Mouse (Mus musculus): ENCODE measurements around the gene Zfp689. TPM values are rescaled to one million over a fixed set of nuclear protein-coding genes. Genes with fewer than 3 reads are reported as not detected.
"Not testable (repeated sequence)": the region's sequence is repeated elsewhere in the genome, so short reads cannot be mapped to it uniquely, and the experiment has no call there.

Gene Zfp689
- polyA plus RNA-seq, 1 experiment, result 3.2 TPM

DNA sequence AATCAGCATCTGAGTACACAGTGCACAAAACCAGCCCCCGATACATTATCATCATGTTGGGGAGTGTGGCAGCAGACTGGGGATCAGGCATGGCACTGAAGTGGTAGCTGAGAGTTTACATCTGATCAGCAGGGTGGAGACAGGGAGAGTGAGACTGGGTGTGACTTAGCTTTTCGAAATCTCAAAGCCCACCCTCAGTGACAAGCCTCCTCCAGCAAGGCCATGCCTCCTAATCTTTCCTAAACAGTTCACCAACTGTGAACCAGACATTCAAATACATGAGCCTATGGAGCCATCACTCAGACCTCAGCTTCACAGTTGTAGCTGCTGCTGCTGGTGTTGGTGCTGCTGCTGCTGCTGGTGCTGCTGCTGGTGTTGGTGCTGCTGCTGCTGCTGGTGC lies 37.5 kb downstream of the Zfp689 start:
- TF ChIP-seq CTCF (IDR thresholded peaks at IDR 0.05; ENCODE audit: borderline replicate concordance, insufficient read depth, low read length), result no peak
- no peak for TF ChIP-seq POLR2A (IDR thresholded peaks at IDR 0.05; ENCODE audit: low read depth, low read length)
- Histone ChIP-seq H3K4me1 (ENCODE audit: control insufficient read depth, insufficient read depth, low read length) (no peaks in the 10 kb centered on the region), H3K4me3 (ENCODE audit: insufficient read depth, low read length) (no peak overlapping the region), H3K27ac (ENCODE audit: insufficient read depth, low read length) (no peak overlapping the region)

DNA sequence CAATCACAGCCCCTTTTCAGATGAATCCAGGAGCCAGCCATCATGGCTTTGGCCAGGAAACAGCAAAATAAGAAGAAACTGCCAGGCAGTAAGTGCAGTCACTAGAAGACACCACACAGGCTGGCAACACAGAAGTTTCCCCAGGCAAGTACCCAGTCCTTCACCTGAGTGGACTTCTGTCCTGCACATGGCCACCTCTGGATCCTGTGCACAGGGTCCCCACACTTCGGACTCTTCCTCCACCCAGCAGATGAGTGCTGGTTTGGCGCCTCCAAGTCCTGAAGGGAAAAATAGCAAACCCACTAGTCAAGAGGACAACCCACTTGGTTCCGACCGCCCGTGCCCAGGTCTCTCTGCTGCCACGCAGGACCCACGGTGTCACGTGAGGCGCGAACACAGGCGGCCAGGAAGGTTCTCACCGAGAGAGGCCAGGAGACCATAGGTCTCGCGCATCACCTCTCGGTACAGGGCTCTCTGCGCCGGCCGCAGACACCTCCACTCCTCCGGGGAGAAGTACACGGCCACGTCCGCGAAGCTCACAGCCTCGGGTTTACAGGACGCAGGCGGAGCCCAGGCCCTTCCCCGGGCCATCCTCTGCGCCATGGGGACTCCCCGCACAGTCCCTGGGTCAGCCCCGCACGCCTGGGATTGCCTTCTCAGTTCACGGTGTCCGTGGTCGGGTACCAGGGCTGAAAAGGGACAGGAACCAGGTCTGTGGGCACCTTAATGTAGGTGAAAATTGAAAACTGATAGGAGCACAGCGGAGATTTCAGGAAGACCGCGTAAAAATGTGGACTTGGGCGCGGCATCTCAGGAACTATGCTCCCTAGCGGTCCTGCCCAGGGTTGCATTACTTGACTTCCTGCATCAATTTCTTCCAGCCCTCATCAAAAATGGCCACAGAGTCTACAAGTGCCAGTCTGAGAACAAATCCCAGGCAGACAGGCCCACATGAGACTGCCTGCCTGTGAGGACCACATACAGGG lies 42.7 kb downstream of the Zfp689 start, which contains the start of gene Zfp764:
Gene Zfp764 (minus strand): TSS at position 821 of the 986 bp plus-strand sequence.
- not testable (repeated sequence) for H3K27ac ChIP-seq (ENCODE audit: insufficient read depth, low read length); H3K4me1 ChIP-seq (ENCODE audit: control insufficient read depth, insufficient read depth, low read length)
- H3K4me3 ChIP-seq (ENCODE audit: insufficient read depth, low read length), result peak within 1 kb of the TSS; percentile 36
- TF ChIP-seq POLR2A (IDR thresholded peaks at IDR 0.05; ENCODE audit: low read depth, low read length) (peak; percentile 50), CTCF (IDR thresholded peaks at IDR 0.05; ENCODE audit: borderline replicate concordance, insufficient read depth, low read length) (peak; percentile 44; the same call in 1 of the 2 replicates)

GRCm38 (mm10) chr7:127404101-127404500 lies 44.9 kb downstream of the Zfp689 start:
- not testable (repeated sequence) for H3K27ac ChIP-seq (ENCODE audit: insufficient read depth, low read length); H3K4me1 ChIP-seq (ENCODE audit: control insufficient read depth, insufficient read depth, low read length); H3K4me3 ChIP-seq (ENCODE audit: insufficient read depth, low read length)

DNA sequence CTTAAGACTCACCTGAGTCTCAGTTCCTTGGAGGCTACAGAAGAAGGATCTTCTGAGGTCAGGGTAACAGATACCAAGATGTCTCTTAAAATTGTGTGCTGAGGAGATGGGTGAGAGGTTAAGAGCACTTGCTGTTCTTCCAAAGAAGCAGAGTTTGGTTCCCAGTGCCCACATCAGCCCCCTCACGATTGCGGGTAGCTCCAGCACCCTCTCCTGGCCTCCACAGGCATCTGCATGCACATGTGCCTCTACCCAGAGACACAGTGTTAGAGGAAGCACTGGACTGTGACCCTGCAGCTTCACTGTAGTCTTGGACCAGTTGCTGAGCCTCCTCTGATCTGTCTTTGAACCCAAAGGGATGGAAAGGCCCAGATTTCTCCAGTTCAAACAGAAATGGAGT lies 46.0 kb downstream of the Zfp689 start:
- no peaks in the 10 kb centered on the region for H3K4me1 ChIP-seq (ENCODE audit: control insufficient read depth, insufficient read depth, low read length)
- H3K27ac ChIP-seq (ENCODE audit: insufficient read depth, low read length), result no peak overlapping the region
- TF ChIP-seq CTCF (IDR thresholded peaks at IDR 0.05; ENCODE audit: borderline replicate concordance, insufficient read depth, low read length) (no peak), POLR2A (IDR thresholded peaks at IDR 0.05; ENCODE audit: low read depth, low read length) (no peak)
- H3K4me3 ChIP-seq (ENCODE audit: insufficient read depth, low read length), result no peak overlapping the region

GRCm38 (mm10) chr7:127400355-127400754 lies 48.6 kb downstream of the Zfp689 start:
- no peak for TF ChIP-seq POLR2A (IDR thresholded peaks at IDR 0.05; ENCODE audit: low read depth, low read length)
- TF ChIP-seq CTCF (IDR thresholded peaks at IDR 0.05; ENCODE audit: borderline replicate concordance, insufficient read depth, low read length), result no peak
- no peak overlapping the region for H3K4me3 ChIP-seq (ENCODE audit: insufficient read depth, low read length)
- H3K27ac ChIP-seq (ENCODE audit: insufficient read depth, low read length), result no peak overlapping the region
- H3K4me1 ChIP-seq (ENCODE audit: control insufficient read depth, insufficient read depth, low read length), result no peaks in the 10 kb centered on the region

GRCm38 (mm10) chr7:127393944-127394333 lies 55.0 kb downstream of the Zfp689 start:
- TF ChIP-seq POLR2A (IDR thresholded peaks at IDR 0.05; ENCODE audit: low read depth, low read length), result no peak
- TF ChIP-seq CTCF (IDR thresholded peaks at IDR 0.05; ENCODE audit: borderline replicate concordance, insufficient read depth, low read length), result no peak
- Histone ChIP-seq H3K27ac (ENCODE audit: insufficient read depth, low read length) (no peak overlapping the region), H3K4me1 (ENCODE audit: control insufficient read depth, insufficient read depth, low read length) (peaks cover 2% of the 10 kb centered on the region; the same call in 1 of the 2 replicates), H3K4me3 (ENCODE audit: insufficient read depth, low read length) (peak overlapping the region; percentile 18; the same call in 1 of the 2 replicates)

- Histone ChIP-seq H3K4me3 (ENCODE audit: insufficient read depth, low read length) (peak within 1 kb of the TSS; percentile 75), H3K4me1 (ENCODE audit: control insufficient read depth, insufficient read depth, low read length) (peaks cover 5% of the 10 kb centered on the region; the same call in 1 of the 2 replicates), H3K27ac (ENCODE audit: insufficient read depth, low read length) (peak within 1 kb of the TSS; percentile 8; the same call in 1 of the 2 replicates)
- TF ChIP-seq POLR2A (IDR thresholded peaks at IDR 0.05; ENCODE audit: low read depth, low read length) (peak; percentile 86), CTCF (IDR thresholded peaks at IDR 0.05; ENCODE audit: borderline replicate concordance, insufficient read depth, low read length) (no peak)
Observed at GRCm38 (mm10) chr7:127393157-127393943, 55.6 kb downstream of the Zfp689 start, which contains the start of gene E430018J23Rik. E430018J23Rik (minus strand) TSS chr7:127393629.

DNA sequence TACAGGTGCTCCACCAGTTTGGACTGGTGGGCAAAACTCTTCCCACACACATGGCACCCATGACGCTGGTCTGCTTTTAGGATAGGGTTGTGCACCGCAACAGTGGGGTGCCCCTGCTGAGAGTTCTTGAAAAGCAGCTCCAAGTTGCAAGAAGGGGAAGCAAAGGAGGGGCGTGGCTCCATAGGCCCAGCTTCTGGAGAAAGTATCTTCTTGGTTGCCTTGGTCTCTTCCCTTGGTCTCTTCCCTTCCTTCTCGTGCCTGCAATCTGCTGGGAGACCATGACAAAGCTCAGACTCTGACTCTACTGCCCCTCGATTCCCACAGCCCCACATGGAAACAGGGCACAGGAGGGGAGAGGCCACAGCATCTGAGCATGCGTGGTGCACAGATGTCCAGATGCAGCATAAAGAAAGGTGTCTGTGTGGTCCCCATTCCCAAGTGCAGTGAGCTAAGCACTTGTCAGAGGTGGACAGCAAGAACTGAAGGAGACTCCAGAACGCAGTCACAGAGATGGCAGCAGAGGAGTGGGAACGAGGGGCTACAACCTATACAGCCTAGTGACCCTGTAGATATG lies 56.6 kb downstream of the Zfp689 start:
- no peak for TF ChIP-seq POLR2A (IDR thresholded peaks at IDR 0.05; ENCODE audit: low read depth, low read length)
- no peak for TF ChIP-seq CTCF (IDR thresholded peaks at IDR 0.05; ENCODE audit: borderline replicate concordance, insufficient read depth, low read length)
- Histone ChIP-seq H3K27ac (ENCODE audit: insufficient read depth, low read length) (no peak overlapping the region), H3K4me3 (ENCODE audit: insufficient read depth, low read length) (peak overlapping the region; percentile 75; the same call in 1 of the 2 replicates), H3K4me1 (ENCODE audit: control insufficient read depth, insufficient read depth, low read length) (peaks cover 9% of the 10 kb centered on the region)

Other genes with a start within 250 kb of the Zfp689 start
- 37.0 and 37.5 TPM in 2 replicates for gene Tbc1d10b, start 240.7 kb downstream of the Zfp689 start, polyA plus RNA-seq (2011; ENCODE audit: insufficient read length, low read depth, missing spikeins)
- 1.4 and 1.7 TPM in 2 replicates for gene Mylpf, start 240.3 kb downstream of the Zfp689 start, polyA plus RNA-seq (2011; ENCODE audit: insufficient read length, low read depth, missing spikeins)
- gene Zfp553, start 216.1 kb downstream of the Zfp689 start, polyA plus RNA-seq (2011; ENCODE audit: insufficient read length, low read depth, missing spikeins), result 11.0 and 12.4 TPM in 2 replicates
- gene Sept1, start 216.0 kb downstream of the Zfp689 start, polyA plus RNA-seq (2011; ENCODE audit: insufficient read length, low read depth, missing spikeins), result 3.9 and 4.2 TPM in 2 replicates
- 21.3 and 24.3 TPM in 2 replicates for gene Zfp771, start 204.9 kb downstream of the Zfp689 start, polyA plus RNA-seq (2011; ENCODE audit: insufficient read length, low read depth, missing spikeins)
- 29.0 and 30.6 TPM in 2 replicates for gene Dctpp1, start 188.4 kb downstream of the Zfp689 start, polyA plus RNA-seq (2011; ENCODE audit: insufficient read length, low read depth, missing spikeins)
- 25.9 and 29.4 TPM in 2 replicates for gene Sephs2, start 175.1 kb downstream of the Zfp689 start, polyA plus RNA-seq (2011; ENCODE audit: insufficient read length, low read depth, missing spikeins)
- 0.20 and 0.56 TPM in 2 replicates for gene Itgal, start 152.9 kb downstream of the Zfp689 start, polyA plus RNA-seq (2011; ENCODE audit: insufficient read length, low read depth, missing spikeins)
- 18.4 and 20.7 TPM in 2 replicates for gene Zfp768, start 103.6 kb downstream of the Zfp689 start, polyA plus RNA-seq (2011; ENCODE audit: insufficient read length, low read depth, missing spikeins)
- 4.5 and 7.0 TPM in 2 replicates for gene Zfp747, start 73.1 kb downstream of the Zfp689 start, polyA plus RNA-seq (2011; ENCODE audit: insufficient read length, low read depth, missing spikeins)
- gene 9130019O22Rik, start 62.0 kb downstream of the Zfp689 start, polyA plus RNA-seq (2011; ENCODE audit: insufficient read length, low read depth, missing spikeins), result 1.6 and 2.1 TPM in 2 replicates
- gene E430018J23Rik, start 55.5 kb downstream of the Zfp689 start, polyA plus RNA-seq (2011; ENCODE audit: insufficient read length, low read depth, missing spikeins), result 5.3 and 7.1 TPM in 2 replicates
- 3.3 and 5.0 TPM in 2 replicates for gene Zfp764, start 42.3 kb downstream of the Zfp689 start, polyA plus RNA-seq (2011; ENCODE audit: insufficient read length, low read depth, missing spikeins)
- 9.6 and 11.0 TPM in 2 replicates for gene Zfp688, start 27.1 kb downstream of the Zfp689 start, polyA plus RNA-seq (2011; ENCODE audit: insufficient read length, low read depth, missing spikeins)
- gene Prr14, start 10.5 kb upstream of the Zfp689 start, polyA plus RNA-seq (2011; ENCODE audit: insufficient read length, low read depth, missing spikeins), result 73.6 and 83.0 TPM in 2 replicates
- 54.2 and 58.1 TPM in 2 replicates for gene Fbrs, start 30.0 kb upstream of the Zfp689 start, polyA plus RNA-seq (2011; ENCODE audit: insufficient read length, low read depth, missing spikeins)
- 63.8 and 64.6 TPM in 2 replicates for gene Srcap, start 62.8 kb upstream of the Zfp689 start, polyA plus RNA-seq (2011; ENCODE audit: insufficient read length, low read depth, missing spikeins)
- gene Gm42715, start 70.4 kb upstream of the Zfp689 start, polyA plus RNA-seq (2011; ENCODE audit: insufficient read length, low read depth, missing spikeins), result 10.3 and 12.0 TPM in 2 replicates
- gene Tmem265, start 112.2 kb upstream of the Zfp689 start, polyA plus RNA-seq (2011; ENCODE audit: insufficient read length, low read depth, missing spikeins), result not detected in 2 replicates
- gene Phkg2, start 124.2 kb upstream of the Zfp689 start, polyA plus RNA-seq (2011; ENCODE audit: insufficient read length, low read depth, missing spikeins), result 29.6 and 31.2 TPM in 2 replicates
- gene Ccdc189, start 139.4 kb upstream of the Zfp689 start, polyA plus RNA-seq (2011; ENCODE audit: insufficient read length, low read depth, missing spikeins), result 1.5 and 3.6 TPM in 2 replicates
- gene Rnf40, start 139.6 kb upstream of the Zfp689 start, polyA plus RNA-seq (2011; ENCODE audit: insufficient read length, low read depth, missing spikeins), result 34.2 and 34.6 TPM in 2 replicates
- gene Zfp629, start 166.6 kb upstream of the Zfp689 start, polyA plus RNA-seq (2011; ENCODE audit: insufficient read length, low read depth, missing spikeins), result 9.3 and 14.9 TPM in 2 replicates

All from embryonic fibroblast, embryonic 13.5 days (primary cell).